Mouse (Mus musculus) hindbrain, embryonic 11.5 days (tissue): ENCODE results near the gene Mgat5. TPM values are rescaled to one million over a fixed set of nuclear protein-coding genes. Genes with fewer than 3 reads are reported as not detected.

Source experiments
- ATAC-seq: fragments of 200-750 bp; cut with Nextera tagmentation; 2 replicates; pipeline ENCODE4 v1.8.0; 2017; ENCODE audit warnings: mild to moderate bottlenecking, moderate TSS enrichment, moderate library complexity; ENCODE audit not compliant: low FRiP score
- DNase-seq: peaks from one replicate; pipeline ENCODE4 v3.0.0-alpha.2; 2015; ENCODE audit warnings: low spot score
- H3K27ac ChIP-seq: fragments of 300-500 bp; sonication (generic); 2 replicates; pipeline ENCODE4 v1.5.1; 2014; ENCODE audit warnings: mild to moderate bottlenecking, low read depth, low read length
- H3K27me3 ChIP-seq: fragments of 300-500 bp; sonication (generic); 2 replicates; pipeline ENCODE4 v1.6.1; 2014; ENCODE audit warnings: mild to moderate bottlenecking, low read length, moderate library complexity, mixed read lengths; ENCODE audit not compliant: control insufficient read depth, insufficient read depth
- H3K36me3 ChIP-seq: fragments of 300-500 bp; sonication (generic); 2 replicates; pipeline ENCODE4 v1.6.1; 2014; ENCODE audit warnings: mild to moderate bottlenecking, low read length, moderate library complexity, mixed read lengths; ENCODE audit not compliant: control insufficient read depth, insufficient read depth
- H3K4me1 ChIP-seq: fragments of 300-500 bp; sonication (generic); replicated peaks from 2 replicates; pipeline ENCODE4 v1.6.1; 2014; ENCODE audit warnings: low read length, mixed read lengths; ENCODE audit not compliant: control insufficient read depth, insufficient read depth
- H3K4me2 ChIP-seq: fragments of 300-500 bp; sonication (generic); replicated peaks from 2 replicates; pipeline ENCODE4 v1.6.1; 2014; ENCODE audit warnings: mild to moderate bottlenecking, low read depth, low read length
- H3K4me3 ChIP-seq: fragments of 300-500 bp; sonication (generic); 2 replicates; pipeline ENCODE4 v1.5.1; 2014; ENCODE audit warnings: low read depth, low read length
- H3K9ac ChIP-seq: fragments of 300-500 bp; sonication (generic); 2 replicates; pipeline ENCODE4 v1.6.1; 2014; ENCODE audit warnings: low read depth, low read length
- H3K9me3 ChIP-seq: fragments of 300-500 bp; sonication (generic); 2 replicates; pipeline ENCODE4 v1.6.1; 2016; ENCODE audit warnings: low read length; ENCODE audit not compliant: control insufficient read depth
- WGBS: fragments of 180-500 bp; shearing (Covaris S2); extraction: QIAGEN DNeasy Blood & Tissue Kit; methylation state at CpG from one replicate; pipeline ENCODE4 v1.1.7; 2014; 5-methylcytosine and 5-hydroxymethylcytosine counted together
- polyA plus RNA-seq: library from polyadenylated mRNA; unstranded; fragments of >200 nt; fragmentation: Nextera tagmentation; extraction: Ambion mirVana; gene quantifications from 2 replicates; pipeline ENCODE4 v1.2.1, GENCODE M21; 2014

The Mgat5 gene
- polyA plus RNA-seq, result 8.3 and 11.5 TPM in 2 replicates

DNA sequence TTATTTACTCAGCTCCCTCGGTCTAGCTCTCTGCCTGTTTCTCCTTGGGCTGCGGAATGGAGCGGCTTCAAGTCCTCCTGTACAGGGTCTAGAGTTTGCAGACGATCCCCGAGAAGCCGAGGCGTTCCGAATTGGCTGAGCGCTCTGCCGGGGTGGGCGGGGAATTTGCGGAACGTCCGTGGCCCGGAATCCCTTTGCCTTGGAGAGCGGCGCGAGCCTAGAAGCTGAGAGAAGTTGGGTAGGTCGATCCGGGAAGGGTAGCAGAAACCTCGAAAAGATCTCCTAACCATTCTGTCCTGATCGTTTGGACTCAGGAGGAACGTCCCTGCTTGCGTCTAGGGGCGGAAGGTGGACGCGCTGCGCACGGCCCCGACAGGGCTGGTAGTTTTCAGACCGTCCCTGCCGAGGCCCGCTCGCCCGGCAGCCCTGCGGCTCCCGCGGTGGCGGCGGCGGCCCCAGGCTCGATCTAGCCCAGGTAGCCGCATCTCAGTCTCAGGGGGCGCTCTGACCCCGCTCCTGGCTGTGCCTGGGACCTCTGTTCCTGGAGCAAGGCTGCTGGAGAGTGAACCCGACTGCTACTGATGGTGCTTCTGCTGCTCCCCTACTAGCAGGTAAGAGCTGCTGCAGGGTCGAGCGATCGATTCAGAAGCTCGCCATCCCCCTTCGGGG is at the start of gene Mgat5:
TSS of gene Mgat5 (plus strand) at position 199 of the 669 bp plus-strand sequence.
- WGBS, result under 1% methylated on average over 51 of the region's 51 CpGs
- DNase-seq (peak; percentile 90), ATAC-seq (peak; percentile 92)
- Histone ChIP-seq H3K9ac (peak within 1 kb of the TSS; percentile 88), H3K4me3 (peak within 1 kb of the TSS; percentile 80), H3K27ac (peak within 1 kb of the TSS; percentile 92), H3K4me2 (peak within 1 kb of the TSS; percentile 96), H3K27me3 (no peaks in the 10 kb centered on the region), H3K9me3 (no peaks in the 10 kb centered on the region), H3K36me3 (no peaks in the 10 kb centered on the region), H3K4me1 (no peaks in the 10 kb centered on the region)

DNA sequence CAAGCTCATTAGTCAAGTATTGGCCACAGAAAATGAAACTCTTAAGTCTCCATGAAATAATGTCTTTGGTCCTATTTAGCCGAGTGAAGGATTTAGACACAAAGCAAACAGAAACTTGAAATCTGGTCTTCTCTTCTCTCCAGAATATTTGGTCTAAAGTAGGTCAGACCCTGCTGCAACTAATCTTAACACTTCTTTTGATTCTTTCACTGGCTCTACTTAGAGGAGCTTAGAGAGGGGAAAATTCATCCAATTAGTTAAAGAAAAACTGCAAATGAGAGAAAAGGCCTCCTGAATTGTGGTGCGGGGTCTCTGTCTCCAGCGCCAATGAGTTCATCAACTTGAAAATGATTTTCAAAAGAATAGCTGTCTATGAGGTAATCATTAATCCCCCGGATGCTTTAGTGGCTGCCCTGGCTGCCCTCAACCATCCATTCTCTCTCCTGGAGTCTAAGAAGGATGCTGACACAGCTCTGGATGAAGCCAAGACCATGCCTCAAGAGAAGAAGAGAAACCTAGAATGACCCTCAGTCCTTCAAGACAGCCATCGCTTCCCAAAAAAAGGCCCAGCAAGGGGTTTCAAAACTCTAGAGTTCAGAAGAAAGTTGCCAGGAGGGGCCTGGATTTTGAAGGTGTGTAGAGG is 44.6 kb upstream of the Mgat5 start:
- Histone ChIP-seq H3K4me3 (no peak overlapping the region), H3K27ac (no peak overlapping the region), H3K27me3 (no peaks in the 10 kb centered on the region), H3K36me3 (no peaks in the 10 kb centered on the region), H3K9me3 (no peaks in the 10 kb centered on the region), H3K9ac (no peak overlapping the region), H3K4me1 (no peaks in the 10 kb centered on the region), H3K4me2 (no peak overlapping the region)
- DNase-seq, result no peak
- no peak for ATAC-seq
- 87% methylated on average over 5 of the region's 5 CpGs for whole genome bisulfite sequencing

DNA sequence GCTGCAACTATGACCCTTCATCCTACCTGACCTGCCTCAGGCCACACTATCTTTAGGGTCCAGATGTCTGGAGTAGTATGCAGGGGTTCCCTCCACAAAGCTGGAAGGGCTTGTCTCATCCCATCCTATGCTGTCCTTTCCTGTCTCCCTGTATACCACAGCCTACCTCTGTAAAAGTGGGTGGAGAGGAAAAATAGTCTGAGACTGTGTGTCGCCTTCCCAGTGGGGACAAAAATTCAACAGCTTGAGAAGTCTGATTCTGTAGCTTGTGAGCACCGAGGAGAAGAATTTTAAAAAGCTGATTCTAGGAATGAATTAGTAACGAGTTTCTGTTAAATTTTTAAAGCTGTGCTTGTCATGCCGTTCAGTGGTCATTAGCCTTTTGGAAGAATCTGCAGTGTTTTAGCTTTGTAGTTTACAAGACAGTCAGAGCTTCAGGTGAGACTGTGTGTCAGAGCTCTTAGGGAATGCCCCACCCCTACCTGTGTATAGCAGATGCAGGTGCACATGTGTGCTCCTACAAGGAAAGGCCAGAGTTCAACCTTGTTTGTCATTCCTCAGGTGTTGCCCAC is 40.1 kb upstream of the Mgat5 start:
- H3K27ac ChIP-seq, result no peak overlapping the region
- H3K9me3 ChIP-seq, result no peaks in the 10 kb centered on the region

DNA sequence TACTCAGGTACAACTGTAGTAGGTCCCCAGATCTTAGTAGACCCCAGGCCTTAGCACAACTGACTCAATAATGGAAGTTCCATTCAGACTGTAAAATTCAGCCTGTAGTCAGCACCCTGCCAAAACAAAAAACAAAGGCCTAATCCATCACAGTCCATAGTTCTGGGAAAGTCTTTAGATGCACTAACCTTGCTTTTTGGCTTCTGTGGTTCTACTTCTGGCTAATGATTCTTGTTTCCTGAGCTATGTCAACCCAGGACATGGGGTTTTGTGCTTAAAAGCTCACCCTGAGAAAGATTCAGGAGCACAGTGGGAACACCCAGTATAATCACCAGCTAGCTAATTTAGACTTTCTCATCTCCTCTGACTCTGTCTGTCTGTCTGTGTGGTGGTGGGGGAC is 38.3 kb upstream of the Mgat5 start:
- no peak overlapping the region for H3K27ac ChIP-seq
- DNase-seq, result no peak
- H3K4me2 ChIP-seq, result no peak overlapping the region
- H3K4me1 ChIP-seq, result no peaks in the 10 kb centered on the region; the same call in 1 of the 2 replicates
- no peak overlapping the region for H3K9ac ChIP-seq
- H3K4me3 ChIP-seq, result no peak overlapping the region
- no peaks in the 10 kb centered on the region for H3K36me3 ChIP-seq
- no peaks in the 10 kb centered on the region for H3K27me3 ChIP-seq
- H3K9me3 ChIP-seq, result no peaks in the 10 kb centered on the region
- no peak for ATAC-seq

More for the DNA sequence above, 40.1 kb upstream of the Mgat5 start:
- no peak overlapping the region for H3K9ac ChIP-seq
- WGBS, result 88% methylated on average over 4 of the region's 4 CpGs
- DNase-seq (no peak), ATAC-seq (no peak)
- H3K27me3 ChIP-seq, result no peaks in the 10 kb centered on the region
- no peaks in the 10 kb centered on the region; the same call in 1 of the 2 replicates for H3K4me1 ChIP-seq
- H3K4me3 ChIP-seq, result no peak overlapping the region
- no peak overlapping the region for H3K4me2 ChIP-seq
- no peaks in the 10 kb centered on the region for H3K36me3 ChIP-seq

DNA sequence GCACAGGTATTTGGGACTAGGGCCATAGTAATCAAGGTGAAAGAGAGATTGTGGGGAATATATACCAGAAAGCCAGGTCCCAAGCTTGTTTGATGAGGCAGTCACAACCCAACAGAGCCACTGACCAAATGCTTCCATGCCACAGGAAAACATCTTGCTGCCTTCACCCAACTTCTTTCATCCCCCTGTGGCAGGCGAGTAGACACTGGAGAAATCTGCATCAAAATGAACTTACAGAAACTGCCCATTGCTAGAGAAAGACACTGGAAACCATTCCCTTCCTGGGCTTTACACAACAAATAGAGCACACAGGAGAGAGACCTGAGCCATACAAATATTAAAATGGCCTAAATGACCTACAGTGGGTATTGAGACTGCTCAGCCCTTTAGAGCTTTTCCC is 37.2 kb upstream of the Mgat5 start:
- Histone ChIP-seq H3K4me3 (no peak overlapping the region), H3K27ac (no peak overlapping the region), H3K9me3 (no peaks in the 10 kb centered on the region), H3K36me3 (no peaks in the 10 kb centered on the region), H3K4me1 (no peaks in the 10 kb centered on the region; the same call in 1 of the 2 replicates), H3K27me3 (no peaks in the 10 kb centered on the region), H3K9ac (no peak overlapping the region), H3K4me2 (no peak overlapping the region)
- ATAC-seq, result no peak
- DNase-seq, result no peak
- WGBS, result 72% methylated on average over 1 of the region's 1 CpGs

DNA sequence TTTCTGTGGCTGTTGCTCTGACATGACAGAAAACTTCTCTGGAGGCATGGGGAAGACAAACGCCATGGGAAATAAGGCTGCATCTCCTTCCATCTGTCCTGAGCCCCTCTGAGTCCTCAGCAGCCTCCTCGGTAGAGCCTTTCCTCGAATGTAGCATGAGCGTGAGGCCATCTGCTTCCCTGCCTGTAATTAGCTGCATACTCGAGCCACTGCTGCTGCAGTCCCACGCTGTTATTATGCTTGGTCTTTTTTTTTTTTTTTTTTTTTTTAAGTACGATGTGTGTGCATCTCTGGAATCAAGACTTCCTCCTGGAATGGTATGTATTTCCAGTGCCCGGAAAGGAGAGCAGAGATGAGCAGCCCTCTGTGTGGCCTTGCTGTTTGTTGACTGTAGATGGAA is 36.6 kb upstream of the Mgat5 start:
- H3K27ac ChIP-seq, result no peak overlapping the region
- DNase-seq (peak; percentile 4), ATAC-seq (no peak)
- no peaks in the 10 kb centered on the region for H3K27me3 ChIP-seq
- no peaks in the 10 kb centered on the region for H3K9me3 ChIP-seq
- H3K4me2 ChIP-seq, result no peak overlapping the region
- no peak overlapping the region for H3K4me3 ChIP-seq
- 59% methylated on average over 8 of the region's 8 CpGs for WGBS
- no peaks in the 10 kb centered on the region; the same call in 1 of the 2 replicates for H3K4me1 ChIP-seq
- no peak overlapping the region for H3K9ac ChIP-seq
- H3K36me3 ChIP-seq, result no peaks in the 10 kb centered on the region

DNA sequence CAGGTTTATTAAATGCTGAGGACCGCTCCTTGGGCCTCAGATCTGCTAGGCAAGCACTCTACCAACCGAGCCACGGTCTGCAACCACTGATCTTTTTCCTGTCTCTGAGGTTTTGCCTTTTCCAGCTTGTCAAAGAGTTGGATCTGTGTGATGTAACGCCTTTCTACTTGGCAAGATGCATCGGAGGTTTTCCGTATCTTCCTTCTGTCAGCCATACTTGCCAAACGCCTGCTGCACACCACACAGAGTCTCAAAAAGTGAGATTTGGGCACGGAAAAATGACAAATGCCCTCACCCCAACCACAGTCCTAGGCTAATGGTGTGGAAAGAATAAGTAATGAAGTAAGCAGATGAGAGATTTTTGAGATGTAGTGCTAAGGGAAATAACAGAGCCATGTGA is 35.3 kb upstream of the Mgat5 start:
- ATAC-seq (no peak), DNase-seq (no peak)
- Histone ChIP-seq H3K4me2 (no peak overlapping the region), H3K9ac (no peak overlapping the region), H3K9me3 (no peaks in the 10 kb centered on the region), H3K4me1 (no peaks in the 10 kb centered on the region; the same call in 1 of the 2 replicates), H3K27me3 (no peaks in the 10 kb centered on the region), H3K36me3 (no peaks in the 10 kb centered on the region), H3K27ac (no peak overlapping the region), H3K4me3 (no peak overlapping the region)
- WGBS, result 84% methylated on average over 8 of the region's 8 CpGs

DNA sequence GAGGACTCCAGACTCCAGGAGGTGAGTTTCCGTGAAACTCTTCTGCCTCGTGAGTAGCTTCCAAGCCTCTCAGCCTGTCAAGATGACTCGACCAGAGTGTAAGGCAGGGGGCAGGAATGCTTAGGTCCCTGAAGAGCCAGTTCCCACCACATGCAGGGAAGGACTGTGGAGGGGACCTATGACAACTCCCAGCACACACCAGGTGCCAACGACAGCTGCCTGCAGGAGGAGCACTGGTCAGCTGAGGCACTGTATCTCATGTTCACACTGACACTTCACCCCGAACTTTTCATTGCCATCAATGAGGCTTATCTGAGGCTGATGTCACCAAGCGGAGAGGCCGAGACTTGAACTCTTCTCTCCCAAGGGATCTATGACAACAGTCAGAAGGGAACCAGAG is 33.5 kb upstream of the Mgat5 start:
- Histone ChIP-seq H3K4me3 (no peak overlapping the region), H3K4me2 (no peak overlapping the region), H3K9ac (no peak overlapping the region), H3K27ac (no peak overlapping the region), H3K4me1 (no peaks in the 10 kb centered on the region; the same call in 1 of the 2 replicates), H3K36me3 (no peaks in the 10 kb centered on the region), H3K27me3 (no peaks in the 10 kb centered on the region), H3K9me3 (no peaks in the 10 kb centered on the region)
- 89% methylated on average over 7 of the region's 7 CpGs for WGBS
- ATAC-seq (no peak), DNase-seq (no peak)

DNA sequence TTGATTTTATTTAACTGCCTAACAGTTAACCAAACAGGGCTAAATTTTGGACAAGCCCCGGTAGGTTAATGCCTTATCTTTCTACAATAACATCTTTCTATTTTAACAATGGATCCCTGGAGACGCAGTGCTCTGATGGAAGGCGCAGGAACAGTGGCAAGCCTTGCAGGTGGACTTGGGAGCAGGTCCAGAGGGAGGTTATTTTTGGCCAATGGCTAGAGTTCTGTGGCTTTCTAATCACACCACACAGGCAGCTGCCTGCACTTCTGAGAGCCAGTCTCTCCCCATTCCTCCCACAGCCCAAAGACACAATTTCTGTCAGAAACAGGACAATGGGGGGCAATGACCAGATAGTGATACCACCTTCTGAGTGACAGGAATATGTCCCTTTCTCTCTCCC is 31.4 kb upstream of the Mgat5 start:
- Histone ChIP-seq H3K4me1 (no peaks in the 10 kb centered on the region), H3K27ac (no peak overlapping the region), H3K9me3 (no peaks in the 10 kb centered on the region), H3K9ac (no peak overlapping the region), H3K27me3 (no peaks in the 10 kb centered on the region), H3K4me2 (no peak overlapping the region), H3K4me3 (no peak overlapping the region), H3K36me3 (no peaks in the 10 kb centered on the region)
- no peak for ATAC-seq
- 88% methylated on average over 3 of the region's 3 CpGs for WGBS
- DNase-seq, result no peak
